Mouse (Mus musculus): ENCODE results near the gene Rnf169. TPM values are rescaled to one million over a fixed set of nuclear protein-coding genes. Genes with fewer than 3 reads are reported as not detected.

The Rnf169 gene
- polyA plus RNA-seq, 1 experiment, result 23.7 TPM

DNA sequence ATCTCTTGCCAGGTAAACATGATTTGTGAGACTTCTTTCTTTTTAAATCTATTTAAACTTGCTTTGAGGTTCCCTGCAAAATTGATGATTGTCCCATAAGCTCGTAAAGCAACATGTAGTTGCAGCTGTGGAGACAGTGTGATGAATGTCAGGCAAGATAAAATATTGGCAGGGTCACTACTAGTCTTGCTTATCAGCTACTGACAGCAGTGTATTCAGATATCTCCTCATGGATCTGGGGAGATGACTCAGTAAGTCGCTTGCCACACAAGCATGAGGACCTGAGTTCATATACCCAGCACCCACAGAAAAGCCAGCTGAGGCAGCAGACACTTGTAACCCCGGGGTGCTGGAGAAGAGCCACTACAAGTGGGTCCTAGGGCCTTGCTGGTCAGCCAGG, 72.8 kb downstream of the Rnf169 start:
- Histone ChIP-seq H3K27ac (ENCODE audit: insufficient read depth, low read length) (no peak overlapping the region), H3K4me3 (ENCODE audit: insufficient read depth, low read length) (no peak overlapping the region), H3K4me1 (ENCODE audit: control insufficient read depth, insufficient read depth, low read length) (peaks cover 3% of the 10 kb centered on the region)
- no peak for TF ChIP-seq CTCF (IDR thresholded peaks at IDR 0.05; ENCODE audit: extremely low read depth, insufficient read depth, low read length)
- TF ChIP-seq POLR2A (IDR thresholded peaks at IDR 0.05; ENCODE audit: extremely low read depth, insufficient read depth, low read length), result no peak

DNA sequence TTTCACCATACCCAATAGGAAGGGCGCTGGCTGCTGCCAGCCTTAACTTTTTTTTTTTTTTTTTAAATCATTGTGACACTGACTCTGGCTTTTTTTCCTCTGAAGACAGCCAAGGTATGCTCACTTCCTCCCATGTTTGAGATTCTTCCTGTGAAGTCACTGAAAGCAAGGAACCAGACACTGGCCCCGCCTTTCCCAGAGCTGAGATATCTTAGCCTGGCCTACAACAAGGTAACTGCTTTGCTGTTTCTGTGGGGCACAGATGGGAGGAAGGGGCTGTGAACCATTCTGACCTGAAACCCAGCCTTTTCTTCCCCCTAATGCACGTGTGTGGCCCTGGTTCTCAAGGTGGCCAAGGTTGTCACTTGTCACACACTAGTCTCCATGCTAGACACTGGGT, 73.9 kb downstream of the Rnf169 start:
- Histone ChIP-seq H3K27ac (ENCODE audit: insufficient read depth, low read length) (no peak overlapping the region), H3K4me3 (ENCODE audit: insufficient read depth, low read length) (no peak overlapping the region), H3K4me1 (ENCODE audit: control insufficient read depth, insufficient read depth, low read length) (peaks cover 7% of the 10 kb centered on the region)
- no peak for TF ChIP-seq POLR2A (IDR thresholded peaks at IDR 0.05; ENCODE audit: extremely low read depth, insufficient read depth, low read length)
- TF ChIP-seq CTCF (IDR thresholded peaks at IDR 0.05; ENCODE audit: extremely low read depth, insufficient read depth, low read length), result no peak

DNA sequence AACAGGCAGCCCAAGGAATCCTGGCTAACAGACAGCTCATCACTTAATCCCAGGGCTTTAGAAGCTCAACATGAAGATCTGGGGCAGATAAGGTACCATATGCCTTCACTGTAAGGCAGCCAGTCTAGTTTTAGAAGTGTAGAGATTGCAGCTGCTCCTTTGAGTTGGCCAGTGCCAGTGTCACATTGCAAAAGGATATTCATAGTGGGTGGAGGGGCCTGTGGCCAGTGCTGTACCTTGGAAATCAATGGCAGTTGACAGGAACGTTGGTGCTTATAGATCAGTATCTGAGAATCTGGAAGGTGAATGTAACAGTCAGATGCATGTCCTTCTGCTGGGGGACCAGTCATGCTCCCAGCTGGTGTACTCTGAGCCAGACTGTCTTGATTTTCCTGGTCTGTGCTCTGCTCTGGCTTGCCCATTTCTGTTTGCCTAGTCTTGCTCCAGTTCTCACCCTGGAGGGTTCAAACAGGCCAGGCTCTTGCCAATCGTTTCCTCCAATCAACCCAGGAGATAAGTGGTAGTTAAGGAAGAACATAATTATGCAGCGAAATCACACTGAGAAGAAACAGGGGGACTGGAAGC, 75.7 kb downstream of the Rnf169 start:
- TF ChIP-seq POLR2A (IDR thresholded peaks at IDR 0.05; ENCODE audit: extremely low read depth, insufficient read depth, low read length), result no peak
- no peak for TF ChIP-seq CTCF (IDR thresholded peaks at IDR 0.05; ENCODE audit: extremely low read depth, insufficient read depth, low read length)
- H3K4me1 ChIP-seq (ENCODE audit: control insufficient read depth, insufficient read depth, low read length), result peaks cover 7% of the 10 kb centered on the region
- no peak overlapping the region for H3K27ac ChIP-seq (ENCODE audit: insufficient read depth, low read length)
- no peak overlapping the region for H3K4me3 ChIP-seq (ENCODE audit: insufficient read depth, low read length)

DNA sequence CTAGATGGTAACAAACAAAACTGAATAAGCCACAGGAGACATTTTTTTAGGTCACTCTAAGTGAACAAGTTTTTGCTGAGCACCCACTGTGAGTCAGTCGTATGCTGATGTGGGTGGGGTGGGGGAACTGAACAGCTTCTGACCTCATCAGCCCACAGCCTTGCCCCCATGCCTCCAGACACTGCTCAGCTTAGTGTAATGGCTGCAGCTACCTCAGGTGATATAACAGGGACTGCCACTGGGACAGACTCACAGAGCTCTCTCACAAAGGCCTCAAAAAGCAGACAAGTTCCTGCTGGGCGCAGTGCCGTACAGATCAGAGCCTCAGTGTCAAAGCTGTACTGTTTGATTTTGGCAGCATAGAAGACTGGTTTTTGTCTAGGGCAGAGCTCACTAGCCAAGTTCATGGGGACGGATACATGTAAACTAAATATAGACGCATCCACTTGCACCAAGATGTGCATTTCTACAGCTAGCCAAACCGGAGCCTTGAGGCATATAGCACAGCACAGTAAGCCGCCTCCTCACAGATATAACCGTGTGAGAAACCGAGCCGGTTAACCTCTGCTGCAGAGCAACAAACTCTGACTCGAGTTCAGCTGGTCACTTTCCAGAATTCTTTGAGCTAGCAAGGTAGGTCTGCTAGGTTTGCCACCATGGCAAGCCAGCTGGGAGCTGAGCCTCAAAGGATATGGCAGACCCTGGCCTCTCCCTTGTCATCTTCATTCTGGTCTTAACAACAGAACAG, 77.2 kb downstream of the Rnf169 start:
- no peak overlapping the region for H3K27ac ChIP-seq (ENCODE audit: insufficient read depth, low read length)
- TF ChIP-seq CTCF (IDR thresholded peaks at IDR 0.05; ENCODE audit: extremely low read depth, insufficient read depth, low read length), result no peak
- no peak for TF ChIP-seq POLR2A (IDR thresholded peaks at IDR 0.05; ENCODE audit: extremely low read depth, insufficient read depth, low read length)
- H3K4me1 ChIP-seq (ENCODE audit: control insufficient read depth, insufficient read depth, low read length), result peaks cover 7% of the 10 kb centered on the region
- no peak overlapping the region for H3K4me3 ChIP-seq (ENCODE audit: insufficient read depth, low read length)

DNA sequence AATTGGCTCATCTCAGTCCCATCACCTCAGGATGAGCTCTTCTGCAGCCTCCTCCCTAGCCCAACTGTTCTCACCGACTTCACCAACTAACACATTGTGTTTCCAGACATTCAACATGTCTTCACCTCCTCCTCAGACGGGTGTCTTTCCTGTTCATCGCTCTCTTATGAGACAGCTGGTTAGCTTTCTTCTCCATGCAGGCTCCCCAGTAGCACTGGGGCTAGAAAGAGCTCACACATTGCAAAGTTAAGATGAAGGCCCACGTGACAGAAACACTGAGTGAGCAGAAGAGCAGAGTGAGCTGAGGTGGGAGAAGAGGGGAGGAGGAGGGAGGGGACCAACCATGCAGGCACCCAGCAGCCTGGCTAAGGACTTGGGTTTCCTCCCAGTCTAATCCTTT, 78.0 kb downstream of the Rnf169 start:
- TF ChIP-seq POLR2A (IDR thresholded peaks at IDR 0.05; ENCODE audit: extremely low read depth, insufficient read depth, low read length) (no peak), CTCF (IDR thresholded peaks at IDR 0.05; ENCODE audit: extremely low read depth, insufficient read depth, low read length) (no peak)
- peaks cover 7% of the 10 kb centered on the region for H3K4me1 ChIP-seq (ENCODE audit: control insufficient read depth, insufficient read depth, low read length)
- no peak overlapping the region for H3K4me3 ChIP-seq (ENCODE audit: insufficient read depth, low read length)
- no peak overlapping the region for H3K27ac ChIP-seq (ENCODE audit: insufficient read depth, low read length)

DNA sequence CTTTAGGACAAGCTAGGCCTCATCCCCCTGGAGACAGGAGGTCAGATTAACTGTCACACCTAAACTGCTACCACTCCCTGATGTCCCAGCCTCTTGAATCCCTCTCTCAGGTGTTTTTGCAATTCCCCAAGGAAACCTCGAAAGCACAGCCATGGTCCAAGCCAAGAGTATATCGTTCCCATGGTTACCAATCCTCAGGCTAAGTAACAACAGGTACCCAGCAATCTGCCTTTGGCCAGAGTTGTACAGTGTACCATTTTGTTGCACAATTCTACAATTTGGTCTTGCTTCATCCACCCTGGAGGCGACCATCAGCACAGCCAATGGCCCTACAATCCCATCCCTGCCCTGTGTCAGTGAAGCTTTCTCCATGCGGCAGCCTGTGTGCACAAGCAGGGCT, 83.3 kb downstream of the Rnf169 start:
- H3K4me1 ChIP-seq (ENCODE audit: control insufficient read depth, insufficient read depth, low read length), result peaks cover 2% of the 10 kb centered on the region; the same call in 1 of the 2 replicates
- no peak overlapping the region for H3K27ac ChIP-seq (ENCODE audit: insufficient read depth, low read length)
- TF ChIP-seq CTCF (IDR thresholded peaks at IDR 0.05; ENCODE audit: extremely low read depth, insufficient read depth, low read length) (no peak), POLR2A (IDR thresholded peaks at IDR 0.05; ENCODE audit: extremely low read depth, insufficient read depth, low read length) (no peak)
- H3K4me3 ChIP-seq (ENCODE audit: insufficient read depth, low read length), result no peak overlapping the region

DNA sequence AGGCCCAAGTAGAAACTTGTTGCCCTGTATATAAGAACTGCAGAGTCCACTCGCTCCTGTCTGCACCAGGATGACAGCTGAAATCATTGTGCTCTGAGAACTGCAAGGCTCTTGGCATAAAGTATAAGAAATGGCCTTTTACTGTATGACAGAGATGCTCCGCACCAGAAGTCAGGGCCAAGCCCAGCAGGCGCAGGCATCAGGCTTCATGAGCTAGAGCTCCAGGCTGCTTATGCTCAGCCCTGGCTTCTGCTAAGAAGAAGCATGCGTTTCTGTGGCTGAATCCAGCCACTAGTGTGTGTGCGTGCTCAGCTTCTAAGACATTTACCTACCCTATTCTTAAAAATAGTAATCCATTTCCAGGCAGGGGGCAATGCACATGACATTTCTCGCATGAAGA, 85.8 kb downstream of the Rnf169 start:
- TF ChIP-seq POLR2A (IDR thresholded peaks at IDR 0.05; ENCODE audit: extremely low read depth, insufficient read depth, low read length), result no peak
- no peak for TF ChIP-seq CTCF (IDR thresholded peaks at IDR 0.05; ENCODE audit: extremely low read depth, insufficient read depth, low read length)
- Histone ChIP-seq H3K27ac (ENCODE audit: insufficient read depth, low read length) (no peak overlapping the region), H3K4me1 (ENCODE audit: control insufficient read depth, insufficient read depth, low read length) (no peaks in the 10 kb centered on the region; the same call in 1 of the 2 replicates), H3K4me3 (ENCODE audit: insufficient read depth, low read length) (no peak overlapping the region)

DNA sequence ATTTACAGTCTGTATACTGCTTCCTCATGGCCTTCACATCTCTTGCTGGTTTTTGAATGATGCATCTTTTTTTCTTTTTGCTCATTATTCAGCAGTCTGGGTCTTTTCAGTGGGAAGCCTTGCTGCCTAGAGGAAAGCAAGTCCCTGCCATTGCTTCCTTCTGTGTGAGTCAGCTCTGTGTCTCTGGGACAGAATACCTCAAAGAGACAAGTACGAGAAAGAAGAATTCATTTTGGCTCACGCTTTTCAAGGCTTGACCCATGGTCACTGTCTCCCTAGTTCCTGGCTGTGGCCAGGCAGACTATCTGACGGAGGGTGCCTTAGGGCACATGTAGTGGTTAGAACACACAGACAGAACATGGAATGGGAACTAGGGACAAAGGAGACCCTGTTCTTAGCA, 86.3 kb downstream of the Rnf169 start:
- Histone ChIP-seq H3K4me1 (ENCODE audit: control insufficient read depth, insufficient read depth, low read length) (no peaks in the 10 kb centered on the region; the same call in 1 of the 2 replicates), H3K27ac (ENCODE audit: insufficient read depth, low read length) (no peak overlapping the region), H3K4me3 (ENCODE audit: insufficient read depth, low read length) (no peak overlapping the region)
- TF ChIP-seq CTCF (IDR thresholded peaks at IDR 0.05; ENCODE audit: extremely low read depth, insufficient read depth, low read length) (no peak), POLR2A (IDR thresholded peaks at IDR 0.05; ENCODE audit: extremely low read depth, insufficient read depth, low read length) (no peak)

DNA sequence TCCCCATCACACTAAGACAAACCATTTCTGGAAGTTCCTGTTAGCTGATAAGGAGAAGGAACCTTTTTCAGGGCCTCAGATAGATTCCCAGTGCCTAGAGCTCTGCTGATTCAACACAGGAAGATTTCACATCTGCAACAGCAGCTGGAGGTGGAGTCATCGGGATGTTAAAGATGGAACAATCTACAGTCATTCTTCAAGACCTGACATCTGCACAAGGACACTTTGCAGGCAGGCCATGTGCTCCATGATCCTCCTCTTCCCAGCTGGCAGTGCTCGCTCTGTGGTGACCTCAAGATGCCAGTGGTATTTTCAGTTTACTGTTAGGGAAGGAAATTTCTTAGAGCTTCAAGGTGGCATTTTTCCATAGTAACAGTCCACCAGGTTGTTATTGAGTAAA, 87.9 kb downstream of the Rnf169 start:
- H3K27ac ChIP-seq (ENCODE audit: insufficient read depth, low read length), result no peak overlapping the region
- TF ChIP-seq POLR2A (IDR thresholded peaks at IDR 0.05; ENCODE audit: extremely low read depth, insufficient read depth, low read length), result no peak
- no peak for TF ChIP-seq CTCF (IDR thresholded peaks at IDR 0.05; ENCODE audit: extremely low read depth, insufficient read depth, low read length)
- H3K4me1 ChIP-seq (ENCODE audit: control insufficient read depth, insufficient read depth, low read length), result no peaks in the 10 kb centered on the region; the same call in 1 of the 2 replicates
- H3K4me3 ChIP-seq (ENCODE audit: insufficient read depth, low read length), result no peak overlapping the region

DNA sequence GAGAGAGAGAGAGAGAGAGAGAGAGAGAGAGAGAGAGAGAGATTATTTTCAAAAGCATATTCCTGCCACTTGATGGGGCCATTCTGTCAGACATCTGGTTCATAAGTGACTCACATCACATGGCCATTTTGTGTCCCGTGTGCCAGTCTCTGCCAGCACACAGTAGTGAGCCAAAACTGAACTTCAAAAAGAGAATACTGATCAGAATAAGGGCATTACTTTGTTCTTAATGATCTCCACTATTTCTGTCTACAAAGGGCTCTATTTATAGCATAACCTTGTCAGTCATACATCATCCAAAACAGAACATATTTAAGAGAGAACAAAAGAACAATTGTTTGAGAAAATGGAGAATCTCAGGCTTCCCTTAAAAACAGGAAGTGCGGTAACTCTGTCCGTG, 88.8 kb downstream of the Rnf169 start:
- TF ChIP-seq CTCF (IDR thresholded peaks at IDR 0.05; ENCODE audit: extremely low read depth, insufficient read depth, low read length) (no peak), POLR2A (IDR thresholded peaks at IDR 0.05; ENCODE audit: extremely low read depth, insufficient read depth, low read length) (no peak)
- no peaks in the 10 kb centered on the region; the same call in 1 of the 2 replicates for H3K4me1 ChIP-seq (ENCODE audit: control insufficient read depth, insufficient read depth, low read length)
- H3K4me3 ChIP-seq (ENCODE audit: insufficient read depth, low read length), result no peak overlapping the region
- no peak overlapping the region for H3K27ac ChIP-seq (ENCODE audit: insufficient read depth, low read length)
